Mouse (Mus musculus): ENCODE measurements around the gene Gp1ba. TPM values are rescaled to one million over a fixed set of nuclear protein-coding genes. Genes with fewer than 3 reads are reported as not detected.

The Gp1ba gene
- polyA plus RNA-seq, 1 experiment from 2014 or later: 1.6 TPM

DNA sequence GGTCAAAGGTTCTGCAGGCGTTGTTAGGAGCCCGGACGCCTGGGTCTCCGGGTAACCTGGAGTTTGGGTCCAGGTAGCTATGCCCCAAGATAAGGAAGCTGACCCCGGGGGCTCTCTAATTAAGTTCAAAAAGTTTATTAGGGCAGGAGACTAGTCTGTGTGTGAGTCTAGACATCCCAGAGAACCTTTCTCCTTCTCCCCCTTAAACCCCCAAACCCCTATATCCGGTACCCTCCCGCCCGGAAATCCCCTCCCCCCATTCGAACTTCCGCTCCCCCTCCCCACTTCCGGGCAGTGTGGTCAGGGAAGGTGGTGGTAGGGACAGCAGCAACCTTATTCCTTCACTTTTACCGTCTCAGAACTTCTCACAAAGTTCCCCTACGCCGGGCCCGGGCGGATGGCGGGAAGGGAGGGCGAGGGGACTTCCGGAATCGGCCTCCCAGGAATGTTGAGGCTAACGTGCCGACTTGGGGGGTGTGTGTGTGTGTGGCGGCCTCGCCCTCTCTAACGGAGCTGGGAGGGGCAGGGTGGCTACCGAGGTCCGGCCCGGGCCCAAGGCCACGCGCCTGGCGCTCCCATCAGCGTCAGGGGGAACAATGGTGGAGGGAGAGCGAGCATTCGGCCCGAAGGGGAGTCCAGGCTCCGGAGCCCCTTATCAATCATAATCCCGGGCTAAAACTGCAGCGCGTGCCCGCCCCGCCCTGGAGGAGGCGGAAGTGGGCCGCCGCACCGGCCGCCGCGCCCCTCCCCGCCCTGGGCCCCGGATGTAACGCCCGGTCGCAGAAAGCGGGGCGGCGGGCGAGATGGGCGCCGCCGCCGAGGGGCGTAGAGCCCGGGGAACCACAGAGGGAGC lies 14.6 kb downstream of the Gp1ba start:
- Histone ChIP-seq H3K27me3 (ENCODE audit: control insufficient read depth, insufficient read depth, low read length) (no peaks in the 10 kb centered on the region), H3K4me3 (ENCODE audit: low read depth, low read length) (peak overlapping the region; percentile 100), H3K36me3 (ENCODE audit: control insufficient read depth, insufficient read depth, low read length) (peaks cover 13% of the 10 kb centered on the region), H3K9me3 (ENCODE audit: control insufficient read depth, low read length) (no peaks in the 10 kb centered on the region), H3K4me2 (ENCODE audit: low read depth) (peak overlapping the region; percentile 86), H3K9ac (ENCODE audit: low read length) (peak overlapping the region; percentile 98), H3K4me1 (ENCODE audit: control insufficient read depth, insufficient read depth, low read length) (peaks cover 24% of the 10 kb centered on the region), H3K27ac (ENCODE audit: low read depth, low read length) (peak overlapping the region; percentile 97)
- ATAC-seq (ENCODE audit: insufficient read depth, low FRiP score, low TSS enrichment) (peak; percentile 60), DNase-seq (ENCODE audit: low spot score) (peak; percentile 80)
- WGBS: 1% methylated on average over 45 of the region's 63 CpGs

DNA sequence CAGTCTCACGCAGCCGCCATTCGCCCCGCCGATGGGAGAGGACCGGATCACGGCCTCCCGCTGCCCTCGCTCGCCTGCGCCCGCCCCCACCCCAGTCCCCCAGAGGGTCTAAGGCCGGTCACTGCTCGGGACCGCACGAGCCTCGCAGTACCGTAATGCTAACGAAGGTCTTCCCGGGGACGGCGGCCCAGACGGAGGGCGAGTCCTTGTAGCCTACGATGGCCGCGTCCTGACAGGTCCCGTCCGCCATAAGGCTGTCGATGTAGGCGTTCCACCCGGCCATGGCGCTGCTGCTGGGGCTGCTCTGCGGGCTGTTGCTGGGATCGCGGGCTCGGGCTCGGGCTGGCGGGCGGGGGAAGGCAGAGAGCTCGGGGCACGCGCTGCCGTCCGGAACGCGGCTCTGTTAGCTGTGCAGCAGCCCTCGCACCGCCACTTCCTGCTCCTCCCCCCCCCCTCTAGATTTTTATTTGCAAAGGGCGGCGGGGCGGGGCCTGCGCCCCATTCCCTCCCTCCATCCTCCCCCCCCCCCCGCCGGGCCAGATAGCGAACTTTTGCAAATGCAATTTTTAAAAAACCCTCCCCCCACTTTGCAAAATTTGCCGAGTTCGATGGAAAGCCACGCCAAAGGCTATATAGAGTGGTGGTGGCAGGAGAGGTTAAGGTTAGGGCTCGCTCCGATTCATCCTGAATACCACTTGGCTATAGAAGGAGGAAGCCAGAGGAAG lies 15.4 kb downstream of the Gp1ba start, which contains the start of gene Pfn1:
Gene Pfn1 (minus strand): TSS at position 447 of the 725 bp plus-strand sequence.
- Histone ChIP-seq H3K9ac (ENCODE audit: low read length) (peak within 1 kb of the TSS; percentile 98), H3K4me3 (ENCODE audit: low read depth, low read length) (peak within 1 kb of the TSS; percentile 100), H3K4me2 (ENCODE audit: low read depth) (peak within 1 kb of the TSS; percentile 86), H3K4me1 (ENCODE audit: control insufficient read depth, insufficient read depth, low read length) (peaks cover 24% of the 10 kb centered on the region), H3K27me3 (ENCODE audit: control insufficient read depth, insufficient read depth, low read length) (no peaks in the 10 kb centered on the region), H3K27ac (ENCODE audit: low read depth, low read length) (peak within 1 kb of the TSS; percentile 97), H3K9me3 (ENCODE audit: control insufficient read depth, low read length) (no peaks in the 10 kb centered on the region), H3K36me3 (ENCODE audit: control insufficient read depth, insufficient read depth, low read length) (peaks cover 13% of the 10 kb centered on the region)
- 0% methylated on average over 49 of the region's 61 CpGs for WGBS
- DNase-seq (ENCODE audit: low spot score) (peak; percentile 83), ATAC-seq (ENCODE audit: insufficient read depth, low FRiP score, low TSS enrichment) (peak; percentile 27)

DNA sequence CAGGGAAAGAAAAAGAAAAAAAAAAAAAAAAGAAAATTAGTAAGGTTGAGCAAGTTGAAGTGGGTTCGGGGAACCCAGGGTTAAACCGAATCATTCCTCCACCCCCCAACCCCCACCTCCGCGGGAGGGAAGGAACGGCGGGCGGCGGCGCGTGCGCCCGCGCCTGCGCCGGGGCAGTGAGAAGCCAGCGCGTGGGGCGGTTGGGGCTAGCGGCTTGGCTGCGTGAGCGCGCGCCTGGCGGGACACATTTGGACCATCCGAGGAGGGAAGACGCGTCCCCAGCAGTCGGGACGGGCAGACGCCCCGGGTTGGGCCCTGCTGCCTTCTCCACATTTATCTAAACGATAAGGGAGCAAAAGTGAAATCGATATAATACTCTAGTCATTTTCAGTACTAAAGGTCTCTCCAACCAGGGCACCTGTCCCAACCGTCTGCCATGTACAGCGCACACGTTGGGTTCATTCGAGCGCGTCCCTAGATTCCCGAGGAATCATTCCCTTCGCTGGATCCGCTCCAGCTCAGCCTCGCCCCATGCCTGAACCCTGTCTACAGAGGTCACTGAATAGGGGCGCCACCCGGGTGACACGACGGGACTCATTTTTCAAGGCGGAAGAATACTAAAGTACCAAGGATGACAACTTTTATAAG lies 16.1 kb downstream of the Gp1ba start:
- Histone ChIP-seq H3K9ac (ENCODE audit: low read length) (peak overlapping the region; percentile 98), H3K36me3 (ENCODE audit: control insufficient read depth, insufficient read depth, low read length) (peaks cover 10% of the 10 kb centered on the region; the same call in 1 of the 2 replicates), H3K4me2 (ENCODE audit: low read depth) (peak overlapping the region; percentile 86), H3K27me3 (ENCODE audit: control insufficient read depth, insufficient read depth, low read length) (no peaks in the 10 kb centered on the region), H3K27ac (ENCODE audit: low read depth, low read length) (peak overlapping the region; percentile 97), H3K9me3 (ENCODE audit: control insufficient read depth, low read length) (no peaks in the 10 kb centered on the region), H3K4me1 (ENCODE audit: control insufficient read depth, insufficient read depth, low read length) (peaks cover 24% of the 10 kb centered on the region), H3K4me3 (ENCODE audit: low read depth, low read length) (peak overlapping the region; percentile 100)
- ATAC-seq (ENCODE audit: insufficient read depth, low FRiP score, low TSS enrichment): peak; percentile 49
- DNase-seq (ENCODE audit: low spot score): peak; percentile 90
- 0% methylated on average over 47 of the region's 48 CpGs for WGBS

DNA sequence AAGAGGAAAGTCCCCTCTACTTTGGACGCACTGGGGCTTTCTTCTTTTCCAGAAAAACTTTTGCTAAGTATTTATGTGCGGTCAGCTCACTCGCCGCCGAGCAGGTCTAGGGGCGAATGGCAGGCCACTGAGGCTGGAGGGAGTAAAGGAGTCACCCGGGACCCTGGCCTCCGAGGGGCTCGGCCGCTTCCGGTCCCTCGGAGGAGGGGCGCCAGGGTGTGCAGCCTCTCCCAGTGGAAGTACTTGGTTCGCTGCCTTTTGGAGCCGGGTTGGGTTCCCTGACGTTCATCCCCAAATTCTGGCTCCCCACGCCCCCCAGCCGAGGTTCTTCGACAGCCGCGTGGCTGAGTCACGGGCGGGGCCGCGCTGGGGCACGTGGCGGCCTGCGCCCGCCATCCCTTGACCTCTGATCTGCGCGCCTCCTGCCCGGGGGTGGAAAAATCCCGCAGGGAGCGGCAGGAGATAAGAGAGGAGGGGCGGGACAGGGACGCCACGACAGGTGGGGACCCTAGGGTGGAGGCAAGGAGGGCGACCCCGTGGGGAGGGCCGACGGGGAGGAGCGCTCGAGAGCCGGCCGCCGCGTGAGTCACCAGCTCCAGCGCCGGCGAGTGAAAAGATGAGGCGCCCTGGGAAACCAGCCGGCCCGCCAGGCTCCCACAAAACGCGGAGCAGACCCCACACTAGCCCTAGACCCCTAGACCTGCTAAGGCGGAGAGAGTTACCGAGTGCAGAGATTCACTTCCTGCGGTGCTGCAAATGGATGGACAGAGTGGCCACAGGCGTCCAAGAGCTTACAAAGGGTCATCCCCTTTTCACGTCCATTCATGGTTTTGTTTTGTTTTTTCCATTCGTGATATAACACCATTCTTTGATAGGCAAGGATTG lies 16.9 kb downstream of the Gp1ba start:
- peaks cover 21% of the 10 kb centered on the region for H3K4me1 ChIP-seq (ENCODE audit: control insufficient read depth, insufficient read depth, low read length)
- H3K4me3 ChIP-seq (ENCODE audit: low read depth, low read length): peak overlapping the region; percentile 100
- peak overlapping the region; percentile 97 for H3K27ac ChIP-seq (ENCODE audit: low read depth, low read length)
- H3K27me3 ChIP-seq (ENCODE audit: control insufficient read depth, insufficient read depth, low read length): no peaks in the 10 kb centered on the region
- no peaks in the 10 kb centered on the region for H3K9me3 ChIP-seq (ENCODE audit: control insufficient read depth, low read length)
- ATAC-seq (ENCODE audit: insufficient read depth, low FRiP score, low TSS enrichment): peak; percentile 49; the same call in 1 of the 2 replicates
- peak; percentile 68 for DNase-seq (ENCODE audit: low spot score)
- H3K9ac ChIP-seq (ENCODE audit: low read length): peak overlapping the region; percentile 98
- WGBS: under 1% methylated on average over 60 of the region's 61 CpGs
- peak overlapping the region; percentile 86 for H3K4me2 ChIP-seq (ENCODE audit: low read depth)
- peaks cover 5% of the 10 kb centered on the region; the same call in 1 of the 2 replicates for H3K36me3 ChIP-seq (ENCODE audit: control insufficient read depth, insufficient read depth, low read length)

DNA sequence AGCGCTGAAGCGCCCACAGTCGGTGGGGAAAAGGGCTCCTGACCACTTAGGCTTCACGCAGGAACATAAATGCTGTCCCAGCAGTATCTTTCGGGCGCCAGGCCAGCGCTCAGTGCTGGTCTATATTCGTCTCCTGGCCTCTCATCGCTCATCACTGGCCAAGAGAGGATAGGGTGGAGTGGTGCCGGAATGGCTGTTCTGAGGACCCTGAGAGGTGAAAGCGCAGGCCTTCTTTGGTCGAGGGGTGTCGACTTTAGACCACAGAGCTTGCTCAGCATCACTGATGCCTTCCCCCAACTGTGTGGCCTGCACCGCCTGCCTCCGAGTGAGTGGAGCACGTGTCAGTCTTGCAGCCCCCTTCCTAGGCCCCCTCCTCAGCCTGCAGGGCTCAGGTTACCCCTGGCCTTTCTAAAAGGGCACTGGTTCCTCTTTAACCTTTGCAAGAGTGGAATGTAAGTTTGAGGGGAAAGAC lies 17.6 kb downstream of the Gp1ba start:
- Histone ChIP-seq H3K9me3 (ENCODE audit: control insufficient read depth, low read length) (no peaks in the 10 kb centered on the region), H3K4me3 (ENCODE audit: low read depth, low read length) (peak overlapping the region; percentile 100), H3K9ac (ENCODE audit: low read length) (peak overlapping the region; percentile 98), H3K27ac (ENCODE audit: low read depth, low read length) (peak overlapping the region; percentile 97), H3K27me3 (ENCODE audit: control insufficient read depth, insufficient read depth, low read length) (no peaks in the 10 kb centered on the region), H3K4me2 (ENCODE audit: low read depth) (peak overlapping the region; percentile 86), H3K4me1 (ENCODE audit: control insufficient read depth, insufficient read depth, low read length) (peaks cover 19% of the 10 kb centered on the region), H3K36me3 (ENCODE audit: control insufficient read depth, insufficient read depth, low read length) (peaks cover 3% of the 10 kb centered on the region; the same call in 1 of the 2 replicates)
- 3% methylated on average over 16 of the region's 16 CpGs for WGBS
- ATAC-seq (ENCODE audit: insufficient read depth, low FRiP score, low TSS enrichment) (no peak), DNase-seq (ENCODE audit: low spot score) (peak; percentile 44)

DNA sequence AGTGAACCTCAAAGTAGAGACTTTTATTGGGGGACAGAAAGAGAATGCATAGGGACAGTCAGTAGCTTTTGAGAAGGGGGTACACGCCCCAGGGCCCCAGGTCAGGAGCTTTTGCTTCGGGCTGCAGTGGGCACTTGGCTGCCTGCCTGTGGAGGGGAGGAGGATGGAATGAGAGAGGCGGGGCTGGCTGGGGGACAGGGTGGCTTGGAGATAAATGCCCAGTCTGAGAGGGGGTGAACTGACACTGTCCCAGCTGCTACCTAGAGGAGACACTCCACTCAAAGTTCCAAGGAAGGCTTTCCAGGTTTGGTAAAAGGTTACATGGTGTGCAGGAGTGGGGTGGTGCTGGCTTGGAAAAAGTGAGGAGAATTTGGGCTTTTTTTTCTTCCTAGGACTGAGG lies 18.0 kb downstream of the Gp1ba start, which contains the start of gene Eno3:
Gene Eno3 (plus strand): TSS at position 239 of the 400 bp plus-strand sequence.
- peaks cover 3% of the 10 kb centered on the region; the same call in 1 of the 2 replicates for H3K36me3 ChIP-seq (ENCODE audit: control insufficient read depth, insufficient read depth, low read length)
- H3K4me1 ChIP-seq (ENCODE audit: control insufficient read depth, insufficient read depth, low read length): peaks cover 19% of the 10 kb centered on the region
- DNase-seq (ENCODE audit: low spot score) (no peak), ATAC-seq (ENCODE audit: insufficient read depth, low FRiP score, low TSS enrichment) (no peak)
- WGBS: 3% methylated on average over 3 of the region's 3 CpGs
- no peaks in the 10 kb centered on the region for H3K27me3 ChIP-seq (ENCODE audit: control insufficient read depth, insufficient read depth, low read length)
- H3K27ac ChIP-seq (ENCODE audit: low read depth, low read length): peak within 1 kb of the TSS; percentile 97
- peak within 1 kb of the TSS; percentile 86 for H3K4me2 ChIP-seq (ENCODE audit: low read depth)
- peak within 1 kb of the TSS; percentile 98 for H3K9ac ChIP-seq (ENCODE audit: low read length)
- no peaks in the 10 kb centered on the region for H3K9me3 ChIP-seq (ENCODE audit: control insufficient read depth, low read length)
- H3K4me3 ChIP-seq (ENCODE audit: low read depth, low read length): peak within 1 kb of the TSS; percentile 100

DNA sequence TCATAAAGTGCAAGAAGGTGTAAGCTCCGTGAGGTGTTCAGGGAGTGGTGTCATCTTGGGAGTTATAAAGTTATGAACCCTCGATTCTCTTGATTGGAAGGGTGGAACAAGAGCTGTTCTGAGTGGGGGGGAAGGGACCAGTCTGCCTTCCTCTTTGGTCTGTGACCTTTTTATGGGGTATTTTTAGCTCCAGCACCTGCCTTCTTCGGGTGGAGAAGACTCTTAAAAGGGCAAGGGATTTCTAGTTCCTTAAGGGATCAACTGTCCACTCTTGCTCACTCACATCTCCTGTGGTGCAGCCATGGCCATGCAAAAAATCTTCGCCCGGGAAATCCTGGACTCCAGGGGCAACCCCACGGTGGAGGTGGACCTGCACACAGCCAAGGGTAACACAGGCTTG lies 18.7 kb downstream of the Gp1ba start:
- Histone ChIP-seq H3K27me3 (ENCODE audit: control insufficient read depth, insufficient read depth, low read length) (no peaks in the 10 kb centered on the region), H3K27ac (ENCODE audit: low read depth, low read length) (no peak overlapping the region), H3K4me3 (ENCODE audit: low read depth, low read length) (no peak overlapping the region), H3K9me3 (ENCODE audit: control insufficient read depth, low read length) (no peaks in the 10 kb centered on the region), H3K36me3 (ENCODE audit: control insufficient read depth, insufficient read depth, low read length) (peaks cover 2% of the 10 kb centered on the region; the same call in 1 of the 2 replicates), H3K9ac (ENCODE audit: low read length) (no peak overlapping the region), H3K4me1 (ENCODE audit: control insufficient read depth, insufficient read depth, low read length) (peaks cover 14% of the 10 kb centered on the region), H3K4me2 (ENCODE audit: low read depth) (peak overlapping the region; percentile 24)
- no peak for DNase-seq (ENCODE audit: low spot score)
- no peak for ATAC-seq (ENCODE audit: insufficient read depth, low FRiP score, low TSS enrichment)
- 51% methylated on average over 6 of the region's 6 CpGs for WGBS

Data from neural tube, embryonic 11.5 days (tissue).